Mouse (Mus musculus): ENCODE measurements around the gene Cd3e.
A peak's percentile ranks its signal among the peaks of the same experiment; 100 is the strongest.
"Not testable (repeated sequence)": the region's sequence is repeated elsewhere in the genome, so short reads cannot be mapped to it uniquely, and the experiment has no call there.

The Cd3e gene

DNA sequence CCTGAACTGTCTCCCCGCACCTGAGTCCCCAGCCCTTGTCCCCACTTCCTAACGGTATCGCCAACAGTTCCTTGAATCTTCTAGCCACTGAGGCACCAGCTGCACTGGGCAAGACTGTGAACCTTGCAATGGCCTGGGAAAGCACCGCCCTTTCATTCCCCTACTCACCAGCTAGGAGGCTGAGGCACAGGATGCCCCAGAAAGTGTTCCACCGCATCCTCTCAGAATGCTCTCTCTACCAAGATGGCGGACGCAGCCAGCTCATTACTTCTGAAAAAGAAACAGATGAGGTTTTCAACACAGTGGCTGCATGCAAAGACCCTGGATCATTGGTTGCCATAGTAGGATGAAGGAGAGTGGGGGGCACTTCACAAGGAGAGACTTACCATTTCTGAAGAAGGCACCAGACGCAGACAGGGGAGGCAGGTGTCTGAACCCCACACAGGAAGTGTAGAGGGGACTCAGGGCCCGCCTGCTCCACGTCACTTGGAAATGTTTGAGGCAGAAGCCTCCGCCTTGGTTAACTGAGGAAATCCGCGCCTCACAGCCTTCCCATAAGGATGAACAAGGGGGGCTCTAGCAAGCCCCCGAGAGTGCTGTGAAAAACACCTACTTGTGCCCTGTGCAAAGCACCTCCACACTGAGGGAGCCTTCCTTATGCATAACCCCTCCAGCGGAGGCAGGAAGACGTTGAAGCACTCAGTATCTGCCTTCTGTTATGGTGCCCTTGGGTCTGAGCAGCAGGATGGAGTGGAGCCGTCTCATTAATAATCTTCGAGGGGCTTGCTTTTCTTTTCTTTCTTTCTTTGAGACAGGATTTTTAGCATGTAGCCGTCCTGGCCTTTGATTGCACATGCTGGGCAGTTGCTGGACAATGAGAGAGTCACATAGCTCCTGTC, at the start of gene Cd3e:
TSS of gene Cd3e (minus strand) at position 448 of the 899 bp plus-strand sequence.
- DNase-seq (ENCODE audit: low spot score in 2 of 2), result no peak

DNA sequence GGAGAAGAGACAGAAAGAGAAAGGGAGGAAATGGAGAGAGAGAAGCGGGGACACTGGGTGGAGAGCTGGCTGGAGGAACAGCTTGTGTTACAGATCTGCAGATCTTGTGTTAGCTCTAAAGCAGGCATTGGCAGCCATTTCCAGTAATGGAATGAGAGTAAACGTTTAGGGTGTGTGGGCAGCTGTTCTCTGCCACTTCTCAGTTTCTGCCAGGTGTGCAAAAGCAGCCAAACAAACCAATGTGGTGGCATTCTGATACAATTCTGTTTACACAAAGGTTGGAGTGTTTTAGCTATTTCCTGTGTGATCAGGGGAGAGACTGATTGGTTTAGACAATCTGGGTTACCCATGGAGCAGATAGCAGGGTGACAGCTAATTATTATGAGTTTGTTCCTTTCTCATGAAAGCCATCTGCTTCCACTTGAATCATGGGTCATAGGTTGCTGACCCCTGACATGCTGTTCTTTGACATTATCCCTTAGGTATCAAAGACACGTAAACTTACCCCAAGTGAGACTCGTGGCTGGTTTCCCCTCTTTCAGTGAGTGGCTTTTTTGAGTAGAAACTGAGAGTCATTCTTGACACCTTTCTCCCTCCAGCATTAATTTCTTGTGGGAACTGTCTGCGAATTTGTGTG, 49.0 kb upstream of the Cd3e start:
- DNase-seq (ENCODE audit: low spot score in 2 of 2), result no peak

- peak; percentile 31 to 67 for DNase-seq (ENCODE audit: low spot score in 2 of 2)
Observed at GRCm38 (mm10) chr9:45055082-45055713, 45.8 kb upstream of the Cd3e start, which contains the start of gene Mpzl3. TSS of gene Mpzl3 (plus strand) at chr9:45055186.

GRCm38 (mm10) chr9:45050301-45050700, 40.9 kb upstream of the Cd3e start:
- DNase-seq (ENCODE audit: low spot score in 2 of 2), result no peak

GRCm38 (mm10) chr9:45049731-45050130, 40.3 kb upstream of the Cd3e start:
- no peak for DNase-seq (ENCODE audit: low spot score in 2 of 2)

- no peak for DNase-seq (ENCODE audit: low spot score in 2 of 2)
Observed at GRCm38 (mm10) chr9:45048511-45048910, 39.1 kb upstream of the Cd3e start.

DNA sequence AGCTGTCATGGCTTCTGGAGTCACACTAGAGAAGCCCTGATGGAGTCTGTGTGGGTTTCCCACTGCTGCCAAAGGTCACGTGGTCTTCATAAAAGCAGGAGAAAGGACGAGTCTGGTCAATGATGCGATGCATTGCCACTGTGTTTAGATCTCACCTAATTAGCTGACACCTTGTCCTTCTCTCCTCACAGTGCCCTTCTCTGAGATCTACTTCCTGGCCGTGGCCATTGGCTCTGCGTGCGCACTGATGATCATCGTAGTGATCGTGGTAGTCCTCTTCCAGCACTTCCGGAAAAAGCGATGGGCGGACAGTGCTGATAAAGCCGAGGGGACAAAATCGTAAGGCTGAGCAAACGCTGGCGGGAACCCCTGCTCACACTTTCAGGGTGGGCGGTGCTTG, 37.5 kb upstream of the Cd3e start:
- DNase-seq (ENCODE audit: low spot score in 2 of 2), result no peak

DNA sequence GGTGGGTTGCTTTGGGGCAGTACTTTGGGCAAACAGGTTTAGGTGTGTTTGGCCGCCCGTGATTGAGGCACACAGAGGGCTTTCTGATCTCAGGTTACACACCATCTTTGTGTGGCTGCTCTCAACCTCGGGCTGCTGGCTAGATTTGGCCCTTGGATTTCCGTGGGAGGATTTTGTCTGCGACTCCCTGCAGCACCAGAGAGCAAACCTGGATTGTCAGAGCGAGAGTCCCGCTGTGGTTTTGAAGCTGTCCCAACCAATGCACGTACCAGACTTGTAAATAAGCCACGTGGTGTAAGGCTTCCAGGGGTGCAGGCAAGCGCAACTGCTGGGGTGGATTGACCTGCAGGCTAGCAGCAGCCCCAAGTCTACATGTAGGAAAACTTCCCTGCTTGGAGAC, 33.5 kb upstream of the Cd3e start:
- DNase-seq (ENCODE audit: low spot score in 2 of 2), result no peak

- DNase-seq (ENCODE audit: low spot score in 2 of 2), result no peak
Observed at GRCm38 (mm10) chr9:45042056-45042720, 32.8 kb upstream of the Cd3e start.

DNA sequence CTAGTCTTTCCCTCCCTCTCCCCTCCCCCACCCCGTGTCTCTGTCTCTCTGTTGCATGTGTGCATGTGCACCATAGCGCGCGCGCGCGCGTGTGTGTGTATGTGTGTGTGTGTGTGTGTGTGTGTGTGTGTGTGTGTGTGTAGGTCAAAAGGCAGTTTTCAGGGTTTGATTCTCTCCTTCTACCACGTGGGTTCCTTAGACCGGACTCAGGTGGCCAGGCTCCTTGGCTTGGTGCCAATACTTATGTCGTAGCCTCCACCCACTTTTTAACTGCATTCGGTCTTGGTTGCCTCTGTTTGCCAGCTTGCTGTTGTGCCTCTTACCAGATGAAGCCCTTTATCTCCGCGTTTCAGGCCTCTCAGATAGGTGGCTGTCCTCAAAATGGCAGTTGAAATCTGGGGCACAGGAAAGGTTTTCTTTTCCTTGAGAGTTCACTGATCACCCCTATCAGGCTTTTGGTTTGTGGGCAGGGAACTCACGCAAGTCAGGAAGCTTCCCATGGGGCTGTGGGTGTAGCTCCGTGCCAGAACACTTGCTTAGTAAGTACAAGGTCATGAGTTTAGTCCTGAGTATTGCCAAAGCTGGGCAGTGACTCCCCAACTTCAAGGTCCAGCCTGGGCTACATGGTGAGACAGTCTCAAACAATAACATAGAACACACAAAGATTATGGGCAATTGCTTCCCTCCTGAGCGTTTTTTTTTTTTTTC, 31.9 kb upstream of the Cd3e start:
- DNase-seq (ENCODE audit: low spot score in 2 of 2), result no peak

DNA sequence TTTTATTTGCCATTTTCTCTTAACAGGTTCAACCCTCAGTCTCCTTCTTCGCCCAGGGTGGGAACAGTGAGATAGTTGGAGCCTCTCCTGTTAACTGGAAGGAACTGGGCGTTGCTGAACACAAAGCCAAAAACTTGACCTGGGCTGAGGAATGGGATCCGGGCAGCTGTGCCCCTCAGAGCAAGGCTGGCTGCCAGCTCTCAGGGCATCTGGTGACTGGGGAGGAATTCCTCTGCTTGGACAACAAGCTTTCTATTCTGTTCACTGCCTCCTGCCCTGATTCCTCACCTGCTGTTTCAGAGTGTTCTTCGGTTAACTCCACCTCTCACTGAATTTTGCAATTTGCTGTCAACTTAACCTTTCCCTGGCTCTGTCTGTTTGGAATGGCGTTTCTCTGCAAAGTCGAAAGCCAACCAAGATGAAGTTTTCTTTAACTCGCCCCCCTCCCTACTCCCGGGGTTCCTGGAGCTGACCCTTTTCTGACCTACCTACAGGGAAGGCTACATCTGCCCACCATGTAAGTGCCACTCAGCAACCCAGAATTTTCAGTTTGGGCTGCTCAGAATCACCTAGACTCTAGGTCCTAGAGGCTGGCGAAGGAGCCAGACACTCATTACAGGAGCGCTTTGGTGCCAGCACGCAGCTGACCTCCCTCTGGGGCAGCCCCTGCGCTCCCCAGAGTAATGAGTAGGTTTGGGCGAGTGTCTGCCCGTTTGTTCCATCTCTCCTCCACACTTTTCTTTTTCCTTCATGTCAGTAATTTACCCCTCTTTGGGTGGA, 30.8 kb upstream of the Cd3e start:
- DNase-seq (ENCODE audit: low spot score in 2 of 2), result no peak

DNA sequence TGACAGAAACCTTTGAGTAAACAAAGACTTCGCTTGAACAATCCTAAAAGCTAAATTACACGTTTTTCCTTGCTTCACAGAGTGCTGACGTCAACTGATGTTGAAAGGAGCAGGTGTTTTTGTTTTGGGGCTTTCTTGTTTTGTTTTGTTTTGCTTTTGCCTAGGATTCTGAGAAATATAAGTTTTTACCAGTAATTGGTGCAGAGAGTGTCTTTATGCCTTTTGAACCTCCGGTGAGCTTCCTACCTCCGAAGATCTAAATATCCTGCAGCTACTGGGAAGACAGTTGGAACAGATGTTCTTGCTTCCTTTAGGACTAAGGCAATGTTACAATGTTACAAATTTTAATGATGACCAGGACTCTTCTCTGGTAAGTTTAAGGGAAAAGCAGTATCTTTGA, 30.1 kb upstream of the Cd3e start, which contains the start of gene Mpzl2:
TSS of gene Mpzl2 (plus strand) at position 301 of the 400 bp plus-strand sequence.
- DNase-seq (ENCODE audit: low spot score in 2 of 2), result no peak

GRCm38 (mm10) chr9:45037803-45038202, 28.4 kb upstream of the Cd3e start:
- DNase-seq (ENCODE audit: low spot score in 2 of 2), result not testable (repeated sequence)

- DNase-seq (ENCODE audit: low spot score in 2 of 2), result no peak
Observed at GRCm38 (mm10) chr9:45034526-45034925, 25.1 kb upstream of the Cd3e start.

GRCm38 (mm10) chr9:45032261-45032660, 22.8 kb upstream of the Cd3e start:
- DNase-seq (ENCODE audit: low spot score in 2 of 2), result no peak

- DNase-seq (ENCODE audit: low spot score in 2 of 2), result no peak
Observed at GRCm38 (mm10) chr9:45030341-45030740, 20.9 kb upstream of the Cd3e start.

GRCm38 (mm10) chr9:45027376-45027775, 17.9 kb upstream of the Cd3e start:
- no peak for DNase-seq (ENCODE audit: low spot score in 2 of 2)

DNA sequence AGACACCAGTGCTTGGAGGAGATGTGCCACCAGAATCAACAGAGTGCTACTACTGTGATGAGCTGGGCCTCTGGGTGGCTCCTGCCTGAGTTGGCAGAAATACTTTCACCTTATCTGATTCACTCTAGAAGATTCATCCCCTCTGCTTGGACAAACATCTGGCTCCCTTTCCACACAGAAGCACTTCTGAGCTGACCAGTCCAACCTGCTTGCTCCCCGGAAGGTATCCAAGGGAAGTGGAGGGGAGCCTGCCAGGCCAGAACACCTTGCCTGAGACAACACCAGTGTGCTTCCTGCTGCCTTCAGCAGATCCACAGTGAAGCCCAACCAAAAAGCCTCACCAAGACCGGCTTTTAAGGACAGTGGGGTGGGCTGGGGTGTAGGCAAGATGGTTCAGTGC, 14.8 kb upstream of the Cd3e start:
- DNase-seq (ENCODE audit: low spot score in 2 of 2), result no peak

- DNase-seq (ENCODE audit: low spot score in 2 of 2), result no peak
Observed at GRCm38 (mm10) chr9:45023638-45024037, 14.2 kb upstream of the Cd3e start.

GRCm38 (mm10) chr9:45022800-45023199, 13.4 kb upstream of the Cd3e start:
- DNase-seq (ENCODE audit: low spot score in 2 of 2), result peak in 1 of 2 experiments; percentile 59

Measured in spleen, postnatal 14 days (tissue).